Mouse (Mus musculus) cerebellum, adult 2 months (tissue): ENCODE data around the gene C8b.

Experiments
- CTCF ChIP-seq: fragments of 200-500 bp; IDR thresholded peaks from 2 replicates; pipeline ENCODE4 v1.5.1; 2011; ENCODE audit warnings: low read depth, mild to moderate bottlenecking, control low read depth, low read length, moderate library complexity, borderline replicate concordance; ENCODE audit not compliant: insufficient read depth
- POLR2A ChIP-seq: fragments of 200-500 bp; IDR thresholded peaks from 2 replicates; pipeline ENCODE4 v1.6.1; 2011; ENCODE audit warnings: low read length, control low read depth, borderline replicate concordance; ENCODE audit not compliant: insufficient read depth

DNA sequence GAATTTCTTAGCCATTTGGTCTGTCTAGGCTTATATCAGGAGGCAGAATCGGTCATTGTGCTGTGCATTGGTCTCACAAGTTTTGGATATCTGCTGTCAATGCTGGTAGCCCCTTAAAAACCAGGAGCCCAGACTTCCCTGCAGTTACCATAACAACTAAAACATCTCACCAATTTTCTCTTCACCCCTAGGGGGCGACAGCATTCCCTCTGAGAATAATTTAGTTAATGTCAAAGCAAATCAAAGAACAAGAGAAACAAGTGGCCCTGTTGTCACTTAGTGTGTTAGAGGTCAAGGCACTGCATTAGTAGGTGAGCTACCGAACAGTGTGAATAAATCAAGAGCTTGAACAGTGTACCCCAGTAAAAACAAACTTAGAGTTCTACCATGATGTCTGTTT lies 40.4 kb upstream of the C8b start:
- TF ChIP-seq CTCF, result no peak
- no peak for TF ChIP-seq POLR2A
